Mouse (Mus musculus) lung, postnatal 25 days (tissue): Measurements from ENCODE around the gene Olfr1193.
"Not testable (repeated sequence)": the region's sequence is repeated elsewhere in the genome, so short reads cannot be mapped to it uniquely, and the experiment has no call there.

Source experiments
- DNase-seq: peaks from one replicate; pipeline ENCODE4 v3.0.0; 2022; ENCODE audit warnings: low spot score

Gene Olfr1193

DNA sequence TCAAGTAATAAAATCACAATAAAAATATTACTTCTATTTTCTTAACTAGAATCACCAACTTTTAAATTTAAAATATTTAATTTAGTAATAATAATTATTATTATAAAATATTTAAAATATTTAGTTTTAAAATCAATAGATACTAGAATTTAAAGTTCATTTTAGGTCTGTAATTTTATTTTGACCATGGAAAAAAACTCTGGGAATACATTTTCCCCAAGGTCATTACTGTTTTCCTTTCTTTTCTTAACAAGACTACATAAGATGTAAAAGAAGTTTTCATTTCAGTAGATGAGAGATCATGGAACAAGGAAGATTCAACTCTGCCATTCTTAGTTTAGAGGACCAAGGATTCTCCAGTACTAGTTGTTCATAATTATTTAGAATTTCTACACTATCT is at the start of gene Olfr1193:
TSS of gene Olfr1193 (plus strand) at position 301 of the 400 bp plus-strand sequence.
- DNase-seq = not testable (repeated sequence)

DNA sequence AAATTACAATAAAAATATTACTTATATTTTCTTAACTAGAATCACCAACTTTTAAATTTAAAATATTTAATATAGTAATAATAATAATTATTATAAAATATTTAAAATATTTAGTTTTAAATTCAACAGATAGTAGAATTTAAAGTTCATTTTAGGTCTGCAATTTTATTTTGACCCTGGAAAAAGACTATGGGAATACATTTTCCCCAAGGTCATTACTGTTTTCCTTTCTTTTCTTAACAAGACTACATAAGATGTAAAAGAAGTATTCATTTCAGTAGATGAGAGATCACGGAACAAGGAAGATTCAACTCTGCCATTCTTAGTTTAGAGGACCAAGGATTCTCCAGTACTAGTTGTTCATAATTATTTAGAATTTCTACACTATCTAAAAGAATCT is 35.2 kb upstream of the Olfr1193 start, which contains the start of gene Olfr1191-ps1:
TSS of gene Olfr1191-ps1 (plus strand) at position 301 of the 400 bp plus-strand sequence.
- DNase-seq = not testable (repeated sequence)

DNA sequence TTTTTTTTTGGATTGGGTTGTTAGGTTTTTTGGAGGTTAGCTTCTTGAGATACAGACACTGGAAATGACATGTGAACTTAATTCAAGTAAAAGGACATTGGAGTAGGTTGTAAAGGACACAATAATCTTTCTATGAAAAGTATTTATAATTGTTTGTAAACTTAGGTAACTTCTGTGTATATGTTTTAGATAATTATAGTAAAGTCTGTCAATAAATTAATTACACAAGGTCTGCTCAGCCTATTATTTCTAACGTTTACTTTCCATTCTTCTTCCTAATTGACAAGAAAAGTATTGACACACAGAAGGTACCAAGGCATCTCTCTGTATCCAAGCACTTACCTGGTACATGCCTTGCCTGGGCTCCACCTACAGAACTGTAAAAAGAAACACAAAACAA is 27.2 kb upstream of the Olfr1193 start, which contains the start of gene Olfr1192-ps1:
TSS of gene Olfr1192-ps1 (plus strand) at position 301 of the 400 bp plus-strand sequence.
- no peak for DNase-seq

DNA sequence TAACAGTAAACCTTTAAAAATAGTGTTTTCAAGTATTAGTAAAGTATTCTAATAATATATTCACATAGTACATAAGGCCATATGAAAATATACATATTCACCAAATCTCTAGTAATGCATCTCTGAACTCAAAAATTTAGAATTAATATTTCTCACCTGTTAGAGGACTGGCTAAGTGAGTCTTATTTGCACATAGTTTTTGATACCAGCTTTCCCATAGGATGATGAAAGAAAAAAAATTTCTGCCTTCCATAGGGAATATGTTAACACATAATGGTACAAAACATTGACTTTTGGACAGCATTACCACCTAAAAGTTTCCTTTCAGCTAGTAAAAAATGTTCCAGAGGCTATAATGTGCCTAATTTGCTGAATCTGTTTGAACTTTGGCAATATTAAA is 13.7 kb downstream of the Olfr1193 start, which contains the start of gene Olfr1195:
TSS of gene Olfr1195 (minus strand) at position 101 of the 400 bp plus-strand sequence.
- DNase-seq = no peak

DNA sequence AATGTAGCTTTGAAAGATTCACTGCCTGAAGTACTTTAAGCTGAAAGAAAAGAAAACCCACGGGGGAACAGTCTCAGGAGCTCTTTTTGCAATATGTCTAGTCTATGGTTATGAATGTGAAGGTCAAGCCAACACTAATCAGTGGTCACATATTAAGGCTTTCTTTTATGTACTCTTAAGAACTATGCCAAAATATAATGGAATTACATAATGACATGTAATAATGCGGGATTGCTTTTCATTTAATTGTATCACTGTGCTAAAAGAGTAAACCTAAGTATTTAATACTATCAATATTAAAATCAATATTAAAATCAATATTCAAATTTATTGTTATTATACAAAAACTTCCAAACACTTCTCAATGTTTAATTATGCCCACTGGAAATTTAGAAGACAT is 29.1 kb downstream of the Olfr1193 start, which contains the start of gene Olfr1196:
TSS of gene Olfr1196 (minus strand) at position 101 of the 400 bp plus-strand sequence.
- no peak for DNase-seq
